Mouse (Mus musculus) lung, embryonic 15.5 days (tissue): ENCODE results near the gene Zfp512b. TPM values are rescaled to one million over a fixed set of nuclear protein-coding genes. Genes with fewer than 3 reads are reported as not detected.

ENCODE experiments used
- ATAC-seq: fragments of 200-750 bp; cut with Nextera tagmentation; 2 replicates; pipeline ENCODE4 v1.8.0; 2017; ENCODE audit warnings: moderate number of reproducible peaks, borderline replicate concordance; ENCODE audit not compliant: low FRiP score, low TSS enrichment; ENCODE audit errors: extremely low read depth
- H3K27ac ChIP-seq: fragments of 300-500 bp; sonication (generic); 2 replicates; pipeline ENCODE4 v1.5.1; 2015; ENCODE audit warnings: moderate library complexity, mild to moderate bottlenecking, inconsistent platforms
- H3K27me3 ChIP-seq: fragments of 300-500 bp; sonication (generic); 2 replicates; pipeline ENCODE4 v1.6.1; 2015; ENCODE audit warnings: inconsistent platforms
- H3K36me3 ChIP-seq: fragments of 300-500 bp; sonication (generic); 2 replicates; pipeline ENCODE4 v1.6.1; 2015; ENCODE audit warnings: inconsistent platforms
- H3K4me1 ChIP-seq: fragments of 300-500 bp; sonication (generic); 2 replicates; pipeline ENCODE4 v1.6.1; 2015; ENCODE audit warnings: inconsistent platforms
- H3K4me2 ChIP-seq: fragments of 300-500 bp; sonication (generic); 2 replicates; pipeline ENCODE4 v1.6.1; 2015; ENCODE audit warnings: inconsistent platforms, mild to moderate bottlenecking, moderate library complexity
- H3K4me3 ChIP-seq: fragments of 300-500 bp; sonication (generic); 2 replicates; pipeline ENCODE4 v1.5.1; 2015; ENCODE audit warnings: mild to moderate bottlenecking, inconsistent platforms
- H3K9ac ChIP-seq: fragments of 300-500 bp; sonication (generic); 2 replicates; pipeline ENCODE4 v1.6.1; 2015; ENCODE audit warnings: inconsistent platforms
- H3K9me3 ChIP-seq: fragments of 300-500 bp; sonication (generic); 2 replicates; pipeline ENCODE4 v1.6.1; 2016; ENCODE audit warnings: inconsistent platforms
- WGBS: fragments of 180-500 bp; shearing (Covaris S2); methylation state at CpG from one replicate; pipeline ENCODE4 v1.1.7; 2015; 5-methylcytosine and 5-hydroxymethylcytosine counted together
- polyA plus RNA-seq: library from polyadenylated mRNA; unstranded; fragments of >200 nt; fragmentation: Nextera tagmentation; extraction: Ambion mirVana; gene quantifications from 2 replicates; pipeline ENCODE4 v1.2.1, GENCODE M21; 2015

Gene Zfp512b
- polyA plus RNA-seq, 1 experiment from 2014 or later: 52.3 TPM

DNA sequence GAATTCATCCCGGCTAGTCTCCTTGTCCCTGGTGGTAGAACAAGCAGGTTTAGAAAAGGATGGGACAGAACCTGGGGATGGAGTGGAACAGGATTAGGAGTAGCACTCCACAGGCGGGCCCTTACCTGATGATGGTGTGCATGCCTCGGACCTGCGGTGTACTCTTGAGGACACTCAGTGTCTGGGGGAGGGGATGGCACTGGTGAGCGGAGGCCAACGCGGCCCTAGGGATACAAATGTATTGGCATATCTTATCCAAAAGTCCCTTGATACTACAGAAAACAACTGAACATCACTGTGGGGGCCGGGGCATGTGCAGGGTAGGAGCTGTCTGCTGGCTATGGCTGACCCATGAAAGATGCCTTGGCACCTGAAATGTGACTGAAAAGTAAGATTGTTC, 22.2 kb downstream of the Zfp512b start:
- Histone ChIP-seq H3K9me3 (no peaks in the 10 kb centered on the region), H3K4me3 (no peak overlapping the region), H3K36me3 (peaks cover 5% of the 10 kb centered on the region; the same call in 1 of the 2 replicates), H3K4me1 (no peaks in the 10 kb centered on the region), H3K27ac (no peak overlapping the region), H3K4me2 (no peak overlapping the region), H3K9ac (no peak overlapping the region), H3K27me3 (no peaks in the 10 kb centered on the region)
- ATAC-seq: no peak
- WGBS: 80% methylated on average over 8 of the region's 8 CpGs

DNA sequence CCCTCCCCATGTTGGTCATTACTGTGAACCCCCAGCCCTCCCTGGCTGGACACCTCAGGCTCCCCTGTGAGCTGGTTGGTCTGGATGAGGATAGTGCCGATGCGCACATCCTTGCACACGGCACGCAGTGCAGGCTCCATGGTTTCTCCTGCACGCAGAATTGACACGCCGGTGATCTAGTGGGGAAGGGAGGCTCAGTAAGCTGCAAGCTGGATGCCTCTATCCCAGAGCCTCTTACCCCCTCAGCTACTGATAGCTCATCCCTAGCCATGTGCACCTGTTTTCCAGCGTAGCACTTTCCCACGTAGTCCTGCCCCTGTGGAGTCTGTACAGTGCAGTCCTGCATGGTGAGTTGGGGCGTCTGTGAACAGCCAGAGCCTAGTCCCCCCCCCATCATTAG, 22.7 kb downstream of the Zfp512b start:
- Histone ChIP-seq H3K36me3 (peaks cover 5% of the 10 kb centered on the region; the same call in 1 of the 2 replicates), H3K4me3 (no peak overlapping the region), H3K4me2 (no peak overlapping the region), H3K27me3 (no peaks in the 10 kb centered on the region), H3K4me1 (no peaks in the 10 kb centered on the region), H3K27ac (no peak overlapping the region), H3K9me3 (no peaks in the 10 kb centered on the region), H3K9ac (no peak overlapping the region)
- ATAC-seq: no peak
- 93% methylated on average over 10 of the region's 10 CpGs for WGBS

DNA sequence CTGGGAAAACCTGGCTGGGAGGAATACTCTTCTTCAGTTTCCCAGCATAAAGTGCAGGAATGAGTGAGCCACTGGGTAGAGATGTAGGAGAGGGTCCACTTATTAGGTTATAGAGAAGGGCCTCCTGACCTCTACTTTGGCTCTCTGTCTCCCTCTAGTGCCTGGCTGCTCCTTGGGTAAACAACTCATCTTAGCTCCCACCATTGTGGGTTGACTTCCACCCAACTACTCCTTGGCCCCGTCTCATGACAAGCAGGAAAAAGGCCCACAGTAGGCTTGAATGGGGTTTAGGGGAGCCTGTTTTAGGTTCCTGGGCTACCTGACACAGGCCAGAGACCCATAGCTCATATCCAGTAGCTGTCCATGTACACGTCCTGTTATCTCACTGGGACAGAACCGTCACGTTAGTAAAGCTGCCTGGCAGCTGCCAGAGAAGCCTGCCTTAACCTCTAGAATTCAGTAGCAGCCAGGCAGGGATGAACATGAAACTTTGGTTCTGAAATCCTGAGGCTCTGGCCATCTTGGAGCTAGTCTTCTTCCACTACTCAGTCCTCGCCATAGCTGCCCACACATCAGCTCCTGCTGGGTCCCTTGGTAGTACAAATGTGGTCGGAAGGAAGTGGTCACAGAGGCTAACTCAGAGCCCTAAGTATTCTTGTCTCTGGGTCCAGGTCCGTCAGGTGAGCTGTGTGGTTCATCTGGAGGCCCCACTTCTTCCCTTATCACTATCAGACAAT, 24.2 kb downstream of the Zfp512b start:
- 71% methylated on average over 7 of the region's 7 CpGs for WGBS
- H3K9ac ChIP-seq: no peak overlapping the region
- H3K27me3 ChIP-seq: no peaks in the 10 kb centered on the region
- ATAC-seq: no peak
- H3K27ac ChIP-seq: no peak overlapping the region
- H3K4me2 ChIP-seq: no peak overlapping the region
- peaks cover 4% of the 10 kb centered on the region; the same call in 1 of the 2 replicates for H3K36me3 ChIP-seq
- no peak overlapping the region for H3K4me3 ChIP-seq
- no peaks in the 10 kb centered on the region for H3K4me1 ChIP-seq
- H3K9me3 ChIP-seq: no peaks in the 10 kb centered on the region

DNA sequence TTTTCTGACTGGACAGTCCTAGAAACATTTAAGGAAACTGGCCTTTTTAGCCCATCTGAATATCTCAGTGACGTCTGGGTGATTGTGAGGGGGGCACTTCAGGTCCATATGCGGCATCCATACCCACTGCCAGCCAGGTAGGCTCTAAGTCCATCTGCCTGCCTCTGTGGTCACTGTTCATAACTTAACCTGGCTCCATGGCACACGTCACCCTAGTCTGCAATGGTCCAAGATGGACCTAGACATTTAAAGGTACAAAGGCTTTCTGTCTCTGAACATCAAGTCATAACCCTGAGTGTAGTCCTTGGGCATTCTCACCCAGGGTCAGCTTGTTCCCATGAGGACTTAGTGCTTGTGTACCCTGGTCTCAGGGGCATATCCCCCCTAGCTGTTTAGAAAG, 25.3 kb downstream of the Zfp512b start:
- Histone ChIP-seq H3K4me1 (no peaks in the 10 kb centered on the region), H3K9me3 (no peaks in the 10 kb centered on the region), H3K4me2 (no peak overlapping the region), H3K4me3 (no peak overlapping the region), H3K9ac (no peak overlapping the region), H3K27me3 (no peaks in the 10 kb centered on the region), H3K36me3 (no peaks in the 10 kb centered on the region), H3K27ac (no peak overlapping the region)
- 76% methylated on average over 3 of the region's 3 CpGs for WGBS
- no peak for ATAC-seq

DNA sequence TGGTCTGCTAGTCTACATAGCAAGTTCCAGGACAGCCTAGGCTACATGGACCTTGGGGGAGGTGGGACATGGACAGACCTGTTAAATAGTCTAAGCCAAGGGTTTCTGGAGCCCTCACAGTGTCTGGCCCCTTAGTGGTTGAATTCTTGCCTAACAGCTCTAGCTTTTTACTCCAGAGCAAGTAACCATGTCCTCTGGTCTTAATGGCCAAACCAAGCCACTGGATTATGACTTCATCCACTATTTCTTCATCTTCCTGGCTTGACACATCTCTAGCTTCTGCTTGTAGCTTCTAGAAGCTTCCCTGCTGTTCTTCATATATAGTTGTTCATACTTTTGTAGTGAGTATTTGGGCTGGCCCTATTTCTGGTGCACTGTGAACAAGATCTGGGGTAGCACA, 38.8 kb downstream of the Zfp512b start:
- Histone ChIP-seq H3K27ac (no peak overlapping the region), H3K4me2 (no peak overlapping the region), H3K27me3 (no peaks in the 10 kb centered on the region), H3K4me3 (no peak overlapping the region), H3K4me1 (no peaks in the 10 kb centered on the region), H3K36me3 (peaks cover 44% of the 10 kb centered on the region), H3K9ac (no peak overlapping the region), H3K9me3 (no peaks in the 10 kb centered on the region)
- no peak for ATAC-seq

DNA sequence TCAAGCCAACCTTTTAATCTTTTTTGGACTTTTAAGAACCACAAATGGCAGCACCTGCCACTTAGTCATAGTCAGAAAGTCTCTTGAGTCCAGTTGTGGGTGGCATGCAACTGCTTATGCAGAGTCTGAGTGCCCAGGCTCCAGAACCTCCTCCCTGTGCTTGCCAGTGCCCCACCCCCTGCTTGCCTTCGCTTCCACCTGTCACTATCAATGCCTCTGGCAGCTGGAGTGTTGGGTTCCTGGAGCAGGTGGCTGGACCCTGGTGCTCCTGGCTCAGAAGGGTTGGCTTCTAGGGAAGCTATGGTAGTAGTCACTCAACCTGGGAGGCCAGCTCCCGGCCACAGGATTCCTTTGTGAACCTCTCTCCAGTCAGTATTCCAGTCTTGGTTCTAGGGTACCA, 42.4 kb downstream of the Zfp512b start:
- ATAC-seq: no peak
- no peaks in the 10 kb centered on the region for H3K9me3 ChIP-seq
- H3K9ac ChIP-seq: no peak overlapping the region
- H3K36me3 ChIP-seq: peaks cover 67% of the 10 kb centered on the region
- H3K4me2 ChIP-seq: no peak overlapping the region
- no peak overlapping the region for H3K4me3 ChIP-seq
- H3K4me1 ChIP-seq: no peaks in the 10 kb centered on the region
- WGBS: 90% methylated on average over 2 of the region's 2 CpGs
- H3K27me3 ChIP-seq: no peaks in the 10 kb centered on the region
- no peak overlapping the region for H3K27ac ChIP-seq

DNA sequence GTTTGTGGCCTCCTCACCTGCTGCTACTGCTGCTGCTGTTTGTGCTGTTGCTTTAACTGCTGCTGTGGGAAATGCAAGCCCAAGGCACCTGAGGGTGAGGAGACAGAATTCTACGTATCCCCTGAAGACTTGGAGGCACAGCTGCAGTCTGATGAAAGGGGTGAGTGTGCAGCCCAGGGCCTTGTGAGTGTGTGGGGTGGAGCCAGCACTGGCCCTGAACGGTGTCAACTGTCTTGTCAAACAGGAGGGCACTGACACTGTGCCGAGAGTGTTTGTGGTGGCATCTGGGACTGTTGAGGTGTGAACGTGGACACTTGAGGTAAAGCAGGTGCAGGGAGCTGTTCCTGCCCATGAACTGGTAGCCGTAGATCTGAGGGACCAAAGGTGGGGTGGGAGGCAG, 43.9 kb downstream of the Zfp512b start:
- no peaks in the 10 kb centered on the region for H3K9me3 ChIP-seq
- no peaks in the 10 kb centered on the region for H3K4me1 ChIP-seq
- peaks cover 65% of the 10 kb centered on the region for H3K36me3 ChIP-seq
- H3K27me3 ChIP-seq: no peaks in the 10 kb centered on the region
- no peak overlapping the region for H3K4me2 ChIP-seq
- ATAC-seq: 0 out of 2 replicates have a peak, but pooled peaks have one; percentile 31
- H3K9ac ChIP-seq: no peak overlapping the region
- no peak overlapping the region for H3K27ac ChIP-seq
- no peak overlapping the region for H3K4me3 ChIP-seq
- 77% methylated on average over 5 of the region's 5 CpGs for WGBS

DNA sequence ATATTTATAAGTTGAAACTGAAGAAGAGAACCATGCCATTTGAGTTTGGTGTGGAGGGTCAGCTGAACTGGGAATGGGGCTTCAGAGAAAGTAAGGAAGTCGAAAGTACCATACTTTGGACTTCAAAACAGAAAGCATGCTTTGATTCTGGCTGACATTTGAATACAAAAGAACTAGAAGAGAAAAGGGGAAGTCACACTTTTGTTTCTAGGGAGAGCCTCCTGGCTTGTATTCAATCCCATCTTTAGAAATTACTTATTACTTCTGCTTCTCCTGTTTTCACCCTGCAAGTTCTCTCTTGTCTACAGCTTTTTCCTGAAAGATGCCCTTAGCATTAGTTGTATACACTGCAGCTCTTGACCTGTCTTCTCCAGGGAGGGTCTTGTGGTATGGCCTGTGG, 44.4 kb downstream of the Zfp512b start:
- Histone ChIP-seq H3K36me3 (peaks cover 65% of the 10 kb centered on the region), H3K4me1 (no peaks in the 10 kb centered on the region), H3K4me2 (no peak overlapping the region), H3K9me3 (no peaks in the 10 kb centered on the region), H3K27me3 (no peaks in the 10 kb centered on the region), H3K4me3 (no peak overlapping the region), H3K9ac (no peak overlapping the region), H3K27ac (no peak overlapping the region)
- ATAC-seq: no peak
- 82% methylated on average over 1 of the region's 1 CpGs for WGBS

DNA sequence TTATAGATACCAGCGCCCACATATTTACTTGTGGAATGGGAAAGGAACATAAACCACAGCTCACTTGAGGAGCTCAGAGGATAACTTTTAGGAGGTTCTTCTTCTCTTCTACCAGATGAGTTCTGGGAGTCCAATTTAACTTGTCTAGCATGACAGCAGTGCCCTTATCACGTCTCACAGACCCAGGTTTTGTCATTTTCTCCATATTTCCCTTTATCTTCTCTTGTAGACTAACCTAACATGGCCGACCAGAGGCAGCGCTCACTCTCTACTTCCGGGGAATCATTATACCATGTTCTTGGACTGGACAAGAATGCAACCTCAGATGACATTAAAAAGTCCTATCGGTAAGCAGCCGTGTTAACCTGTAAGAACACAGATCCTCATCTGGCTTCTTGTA, 46.5 kb downstream of the Zfp512b start:
- no peaks in the 10 kb centered on the region for H3K27me3 ChIP-seq
- H3K4me1 ChIP-seq: no peaks in the 10 kb centered on the region
- ATAC-seq: no peak
- no peaks in the 10 kb centered on the region for H3K9me3 ChIP-seq
- no peak overlapping the region for H3K4me3 ChIP-seq
- H3K27ac ChIP-seq: no peak overlapping the region
- 93% methylated on average over 7 of the region's 7 CpGs for WGBS
- no peak overlapping the region for H3K4me2 ChIP-seq
- H3K9ac ChIP-seq: no peak overlapping the region
- H3K36me3 ChIP-seq: peaks cover 48% of the 10 kb centered on the region

DNA sequence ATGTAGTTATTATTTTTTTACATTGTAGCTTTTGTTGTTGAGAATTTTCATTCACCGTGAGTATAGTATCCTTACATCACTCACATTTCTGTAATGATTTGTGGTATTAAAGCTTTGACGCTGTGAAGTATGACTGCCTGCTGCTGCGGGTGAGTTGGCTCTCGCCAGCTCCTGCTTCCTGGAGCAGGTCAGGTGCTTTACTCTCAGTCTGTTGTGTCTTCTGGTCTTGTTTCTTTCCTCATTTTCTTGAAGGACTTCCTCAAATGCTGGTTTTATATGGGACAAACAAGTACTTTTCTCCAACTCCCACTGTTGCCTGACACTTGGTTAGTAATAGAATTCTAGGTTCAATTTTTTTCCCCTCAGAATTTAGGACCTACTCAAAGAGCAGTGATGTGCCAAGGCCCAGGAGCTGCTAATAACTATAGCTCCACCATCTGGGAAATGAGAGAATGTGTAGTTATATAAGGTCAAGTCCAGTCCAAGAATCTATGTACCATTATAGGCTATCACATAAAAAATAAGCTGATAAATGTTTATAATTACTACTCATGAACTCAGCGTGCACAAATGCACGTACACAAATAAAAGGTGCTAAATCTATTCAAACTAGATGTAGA, 50.7 kb downstream of the Zfp512b start:
- 87% methylated on average over 6 of the region's 6 CpGs for WGBS
- peaks cover 7% of the 10 kb centered on the region for H3K36me3 ChIP-seq
- H3K27me3 ChIP-seq: no peaks in the 10 kb centered on the region
- H3K9me3 ChIP-seq: no peaks in the 10 kb centered on the region
- H3K9ac ChIP-seq: no peak overlapping the region
- H3K4me1 ChIP-seq: peaks cover 4% of the 10 kb centered on the region; the same call in 1 of the 2 replicates
- H3K4me3 ChIP-seq: no peak overlapping the region
- no peak overlapping the region for H3K27ac ChIP-seq
- no peak for ATAC-seq
- H3K4me2 ChIP-seq: no peak overlapping the region

DNA sequence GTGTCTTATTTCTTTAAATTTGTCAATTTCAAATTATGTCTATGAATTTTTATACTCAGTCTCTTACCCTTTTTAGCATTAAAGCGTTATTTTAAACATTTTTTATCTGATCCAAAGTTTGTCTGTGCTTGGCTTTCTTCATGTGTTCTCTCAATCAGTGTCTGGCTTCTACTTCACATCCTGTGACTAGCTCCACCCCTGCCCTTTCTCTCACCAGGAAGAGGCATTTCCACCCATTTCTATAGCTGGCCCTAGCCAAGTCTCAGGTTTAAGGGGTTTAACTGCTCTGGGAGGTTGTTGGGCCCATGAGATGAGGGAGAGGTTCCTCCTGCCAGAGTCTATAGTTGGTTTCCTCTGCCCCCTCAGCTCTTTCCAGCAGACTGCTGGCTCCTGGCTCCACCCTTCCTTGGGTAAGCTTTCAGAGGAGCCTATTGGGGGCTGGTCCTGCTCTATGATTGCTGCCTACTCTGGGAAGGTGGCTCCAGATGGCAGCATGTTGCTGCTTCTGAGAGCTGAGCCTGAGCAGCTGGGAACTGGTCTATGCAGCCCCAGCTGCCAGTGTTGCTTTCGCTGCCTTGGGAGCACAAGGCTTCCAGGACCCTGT, 55.1 kb downstream of the Zfp512b start:
- H3K4me3 ChIP-seq: no peak overlapping the region
- H3K9ac ChIP-seq: no peak overlapping the region
- 0 out of 2 replicates have a peak, but pooled peaks cover under 1% of the 10 kb centered on the region for H3K36me3 ChIP-seq
- no peak overlapping the region for H3K27ac ChIP-seq
- no peaks in the 10 kb centered on the region for H3K9me3 ChIP-seq
- no peak overlapping the region for H3K4me2 ChIP-seq
- H3K4me1 ChIP-seq: peaks cover 4% of the 10 kb centered on the region; the same call in 1 of the 2 replicates
- 77% methylated on average over 2 of the region's 2 CpGs for WGBS
- no peaks in the 10 kb centered on the region for H3K27me3 ChIP-seq
- ATAC-seq: peak; percentile 55; the same call in 1 of the 2 replicates

DNA sequence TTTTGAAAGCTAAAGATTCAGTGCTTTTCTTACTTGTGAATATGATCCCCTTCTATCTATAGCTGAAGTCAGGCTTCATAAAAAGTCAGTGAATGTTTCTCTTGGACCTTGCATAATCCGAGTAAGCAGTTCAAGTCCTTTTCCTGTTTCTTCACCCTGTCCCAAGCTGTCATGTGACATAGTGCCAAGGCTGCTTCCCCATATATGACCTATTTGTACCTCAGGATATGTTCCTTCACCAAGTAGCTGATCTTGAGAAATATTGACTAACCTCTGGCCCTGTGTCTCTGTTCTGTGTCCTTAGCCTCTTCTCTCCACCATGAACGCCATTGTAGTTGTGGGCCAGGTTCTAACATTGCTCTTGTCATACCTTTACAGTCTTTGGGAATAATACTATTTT, 56.2 kb downstream of the Zfp512b start:
- Histone ChIP-seq H3K36me3 (0 out of 2 replicates have a peak, but pooled peaks cover 11% of the 10 kb centered on the region), H3K4me1 (peaks cover 4% of the 10 kb centered on the region; the same call in 1 of the 2 replicates), H3K27me3 (no peaks in the 10 kb centered on the region), H3K4me3 (no peak overlapping the region), H3K27ac (no peak overlapping the region), H3K9ac (no peak overlapping the region), H3K9me3 (no peaks in the 10 kb centered on the region), H3K4me2 (no peak overlapping the region)
- 77% methylated on average over 2 of the region's 2 CpGs for WGBS
- no peak for ATAC-seq
